Mouse (Mus musculus) brain, embryonic 14.5 days (tissue): ENCODE measurements at regions not wholly inside any gene's neighbourhood (a gene's known extent, or its start where the extent isn't known, plus 50 kb on each side); places are given as distances from the start of the nearest gene placed in this dataset.

Source experiments
- CTCF ChIP-seq: fragments of 200-500 bp; IDR thresholded peaks from 2 replicates; pipeline ENCODE4 v1.5.1; 2012; ENCODE audit warnings: inconsistent platforms, mild to moderate bottlenecking, moderate library complexity, borderline replicate concordance; ENCODE audit not compliant: insufficient read depth, insufficient read length; ENCODE audit errors: extremely low read depth
- POLR2A ChIP-seq: fragments of 200-500 bp; IDR thresholded peaks from 2 replicates; pipeline ENCODE4 v1.6.1; 2012; ENCODE audit warnings: mild to moderate bottlenecking, inconsistent platforms, borderline replicate concordance; ENCODE audit not compliant: poor library complexity, insufficient read depth, insufficient read length, severe bottlenecking; ENCODE audit errors: extremely low read depth

DNA sequence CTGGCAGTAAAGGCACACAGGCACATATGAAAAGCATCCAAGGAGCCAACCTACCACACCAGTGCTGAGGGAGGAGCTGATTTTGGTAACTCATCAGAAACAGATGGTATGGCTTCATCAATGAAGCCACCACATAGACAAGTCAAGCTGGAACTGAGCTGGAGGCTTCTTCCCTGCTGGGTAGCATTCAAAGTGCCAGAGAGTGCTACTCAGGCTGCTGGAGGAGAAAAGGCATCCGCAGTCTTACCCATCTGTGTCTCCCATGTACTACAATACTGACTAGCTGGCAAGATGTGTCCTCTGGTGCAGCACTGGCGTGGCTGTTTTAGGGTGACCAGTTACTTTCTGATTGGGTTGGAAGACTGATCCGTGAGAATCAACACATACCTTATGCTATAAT is 87.3 kb downstream of the Fam76b start:
- no peak for TF ChIP-seq CTCF
- TF ChIP-seq POLR2A: no peak
